Mouse (Mus musculus): Measurements from ENCODE around the gene Dgcr6.
A peak's percentile ranks its signal among the peaks of the same experiment; 100 is the strongest.

The Dgcr6 gene

GRCm38 (mm10) chr16:18070798-18071197 is 18.1 kb downstream of the Dgcr6 start:
- DNase-seq (ENCODE audit: low spot score in 2 of 2), result no peak

GRCm38 (mm10) chr16:18072089-18072488 is 19.4 kb downstream of the Dgcr6 start:
- no peak for DNase-seq (ENCODE audit: low spot score in 2 of 2)

GRCm38 (mm10) chr16:18073259-18073962 is 20.8 kb downstream of the Dgcr6 start:
- DNase-seq (ENCODE audit: low spot score in 2 of 2), result no peak

GRCm38 (mm10) chr16:18074611-18075010 is 22.0 kb downstream of the Dgcr6 start:
- no peak for DNase-seq (ENCODE audit: low spot score in 2 of 2)

GRCm38 (mm10) chr16:18075201-18075600 is 22.5 kb downstream of the Dgcr6 start:
- DNase-seq (ENCODE audit: low spot score in 2 of 2), result no peak

- no peak for DNase-seq (ENCODE audit: low spot score in 2 of 2)
Observed at GRCm38 (mm10) chr16:18078314-18079015, 25.8 kb downstream of the Dgcr6 start.

- DNase-seq (ENCODE audit: low spot score in 2 of 2), result no peak
Observed at GRCm38 (mm10) chr16:18079300-18079699, 26.6 kb downstream of the Dgcr6 start.

GRCm38 (mm10) chr16:18080171-18080570 is 27.5 kb downstream of the Dgcr6 start:
- DNase-seq (ENCODE audit: low spot score in 2 of 2), result no peak

GRCm38 (mm10) chr16:18081149-18081827 is 28.6 kb downstream of the Dgcr6 start:
- no peak for DNase-seq (ENCODE audit: low spot score in 2 of 2)

GRCm38 (mm10) chr16:18082291-18082690 is 29.6 kb downstream of the Dgcr6 start:
- no peak for DNase-seq (ENCODE audit: low spot score in 2 of 2)

GRCm38 (mm10) chr16:18083231-18083951 is 30.7 kb downstream of the Dgcr6 start:
- DNase-seq (ENCODE audit: low spot score in 2 of 2), result peak; percentile 40 to 73

GRCm38 (mm10) chr16:18084262-18084661 is 31.6 kb downstream of the Dgcr6 start:
- no peak for DNase-seq (ENCODE audit: low spot score in 2 of 2)

- DNase-seq (ENCODE audit: low spot score in 2 of 2), result no peak
Observed at GRCm38 (mm10) chr16:18087101-18087500, 34.4 kb downstream of the Dgcr6 start.

GRCm38 (mm10) chr16:18096348-18096747 is 43.7 kb downstream of the Dgcr6 start:
- DNase-seq (ENCODE audit: low spot score in 2 of 2), result no peak

- no peak for DNase-seq (ENCODE audit: low spot score in 2 of 2)
Observed at GRCm38 (mm10) chr16:18102816-18103215, 50.2 kb downstream of the Dgcr6 start.

GRCm38 (mm10) chr16:18103366-18103765 is 50.7 kb downstream of the Dgcr6 start:
- no peak for DNase-seq (ENCODE audit: low spot score in 2 of 2)

GRCm38 (mm10) chr16:18103808-18104207 is 51.1 kb downstream of the Dgcr6 start:
- no peak for DNase-seq (ENCODE audit: low spot score in 2 of 2)

- peak in 1 of 2 experiments; percentile 66 for DNase-seq (ENCODE audit: low spot score in 2 of 2)
Observed at GRCm38 (mm10) chr16:18108221-18108966, 55.7 kb downstream of the Dgcr6 start.

- no peak for DNase-seq (ENCODE audit: low spot score in 2 of 2)
Observed at GRCm38 (mm10) chr16:18111042-18111441, 58.4 kb downstream of the Dgcr6 start.

GRCm38 (mm10) chr16:18116467-18116866 is 63.8 kb downstream of the Dgcr6 start:
- no peak for DNase-seq (ENCODE audit: low spot score in 2 of 2)

GRCm38 (mm10) chr16:18118285-18118684 is 65.6 kb downstream of the Dgcr6 start:
- DNase-seq (ENCODE audit: low spot score in 2 of 2), result no peak

Measured in frontal cortex, postnatal 14 days (tissue).